Mouse (Mus musculus) cortical plate, adult 2 months (tissue): Measurements from ENCODE around the gene Kirrel3. TPM values are rescaled to one million over a fixed set of nuclear protein-coding genes. Genes with fewer than 3 reads are reported as not detected.
A peak's percentile ranks its signal among the peaks of the same experiment; 100 is the strongest.

Source experiments
- H3K27ac ChIP-seq: fragments of 200-500 bp; 2 replicates; pipeline ENCODE4 v1.5.1; 2012; ENCODE audit warnings: low read length, control low read depth, inconsistent platforms; ENCODE audit not compliant: insufficient read depth
- H3K4me1 ChIP-seq: fragments of 200-500 bp; 2 replicates; pipeline ENCODE4 v1.6.1; 2011; ENCODE audit warnings: low read length; ENCODE audit not compliant: control insufficient read depth, insufficient read depth
- H3K4me3 ChIP-seq: fragments of 200-500 bp; 2 replicates; pipeline ENCODE4 v1.5.1; 2011; ENCODE audit warnings: mild to moderate bottlenecking, low read length, control low read depth; ENCODE audit not compliant: insufficient read depth
- CTCF ChIP-seq: fragments of 200-500 bp; IDR thresholded peaks from 2 replicates; pipeline ENCODE4 v1.5.1; 2011; ENCODE audit warnings: mild to moderate bottlenecking, control low read depth, low read length; ENCODE audit not compliant: insufficient read depth; ENCODE audit errors: extremely low read depth
- POLR2A ChIP-seq: fragments of 200-500 bp; IDR thresholded peaks from 2 replicates; pipeline ENCODE4 v1.6.1; 2011; ENCODE audit warnings: mild to moderate bottlenecking, low read length, control low read depth; ENCODE audit not compliant: insufficient read depth; ENCODE audit errors: extremely low read depth
- polyA plus RNA-seq: library from polyadenylated mRNA; depleted of rRNA; stranded (reverse); fragments of >200 nt; gene quantifications from 2 replicates; pipeline ENCODE4 v1.2.3, GENCODE M21; 2012; rRNA removed

Kirrel3 gene
- polyA plus RNA-seq: 20.1 and 23.1 TPM in 2 replicates

- H3K4me3 ChIP-seq: peak within 1 kb of the TSS; percentile 54
- H3K4me1 ChIP-seq: peaks cover 5% of the 10 kb centered on the region; the same call in 1 of the 2 replicates
- TF ChIP-seq CTCF (peak; percentile 61), POLR2A (0 out of 2 replicates have a peak, but pooled peaks have one; percentile 38)
- peak within 1 kb of the TSS; percentile 48 for H3K27ac ChIP-seq
Measured at GRCm38 (mm10) chr9:34485759-34486431, at the start of gene Kirrel3. Gene Kirrel3 (plus strand): TSS chr9:34485894.

DNA sequence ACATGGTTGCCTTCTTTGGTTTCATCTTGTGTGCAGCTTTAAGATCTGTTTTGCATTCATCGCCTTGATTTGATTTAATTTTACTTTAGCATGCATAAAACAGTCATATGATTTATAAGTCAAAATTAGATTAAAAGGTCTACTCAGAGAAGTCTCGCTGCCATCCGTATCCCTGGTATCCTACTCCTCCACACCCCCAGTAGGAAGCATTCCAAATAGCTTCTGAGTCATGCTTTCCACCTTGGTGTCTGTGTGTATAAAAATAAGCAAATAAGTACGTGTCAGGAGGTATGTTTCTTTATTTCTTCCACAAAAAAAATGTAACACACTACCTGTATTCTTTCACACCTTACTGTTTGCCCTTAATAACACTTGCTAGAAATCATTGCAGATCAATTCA, 45.0 kb upstream of the Kirrel3 start:
- peaks cover 2% of the 10 kb centered on the region; the same call in 1 of the 2 replicates for H3K4me1 ChIP-seq
- H3K27ac ChIP-seq: no peak overlapping the region
- TF ChIP-seq CTCF (no peak), POLR2A (no peak)
- no peak overlapping the region for H3K4me3 ChIP-seq

- Histone ChIP-seq H3K27ac (no peak overlapping the region), H3K4me1 (peaks cover 2% of the 10 kb centered on the region; the same call in 1 of the 2 replicates), H3K4me3 (no peak overlapping the region)
- no peak for TF ChIP-seq CTCF
- TF ChIP-seq POLR2A: no peak
Measured at GRCm38 (mm10) chr9:34443950-34444349, 41.7 kb upstream of the Kirrel3 start.

DNA sequence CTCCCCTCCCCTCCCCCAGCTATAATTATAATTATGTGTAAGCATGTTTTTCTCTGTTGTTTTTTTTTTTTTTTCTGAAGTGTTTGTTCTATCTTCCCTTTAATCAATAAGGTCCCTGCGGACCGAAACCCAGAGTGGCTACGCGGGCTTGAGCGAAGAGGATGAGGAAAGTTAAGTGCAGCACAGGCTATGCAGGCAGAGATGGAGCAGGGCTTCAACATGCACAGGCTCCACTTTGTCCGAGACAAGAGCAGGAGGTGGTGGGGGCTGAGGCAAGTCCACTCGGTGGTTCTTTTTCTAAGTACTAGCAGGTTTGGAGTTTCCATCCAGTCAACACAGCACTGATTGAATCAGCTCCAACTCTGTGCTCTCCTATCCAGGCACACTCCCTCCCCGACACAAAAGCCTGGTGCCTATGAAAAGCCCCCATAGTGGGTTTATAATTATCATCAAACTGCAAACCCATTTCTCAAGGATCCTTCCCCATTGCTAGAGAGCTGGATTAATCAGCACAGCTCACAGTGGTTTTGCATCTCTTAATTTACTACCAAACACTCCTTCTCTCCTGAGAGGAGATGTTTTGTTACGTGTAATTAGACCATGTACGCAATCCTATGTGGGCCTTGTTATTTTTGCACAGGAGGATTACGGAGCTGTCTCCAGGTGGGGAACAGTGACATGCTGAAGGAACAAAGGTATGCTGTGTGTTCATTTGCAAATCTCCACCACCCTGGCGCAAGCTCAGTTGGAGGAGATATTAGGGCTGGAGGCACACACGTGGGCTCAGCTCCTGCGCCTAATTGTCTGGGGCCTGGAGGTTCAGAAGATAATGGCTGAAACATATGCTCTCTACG, 39.0 kb upstream of the Kirrel3 start:
- TF ChIP-seq POLR2A (no peak), CTCF (no peak)
- Histone ChIP-seq H3K27ac (no peak overlapping the region), H3K4me3 (no peak overlapping the region), H3K4me1 (peaks cover 2% of the 10 kb centered on the region; the same call in 1 of the 2 replicates)

GRCm38 (mm10) chr9:34447736-34448135, 38.0 kb upstream of the Kirrel3 start:
- TF ChIP-seq CTCF (no peak), POLR2A (no peak)
- Histone ChIP-seq H3K4me3 (no peak overlapping the region), H3K27ac (no peak overlapping the region), H3K4me1 (peaks cover 2% of the 10 kb centered on the region; the same call in 1 of the 2 replicates)

GRCm38 (mm10) chr9:34448467-34448866, 37.2 kb upstream of the Kirrel3 start:
- peaks cover 2% of the 10 kb centered on the region; the same call in 1 of the 2 replicates for H3K4me1 ChIP-seq

GRCm38 (mm10) chr9:34458189-34458588, 27.5 kb upstream of the Kirrel3 start:
- no peak for TF ChIP-seq CTCF
- TF ChIP-seq POLR2A: no peak
- no peak overlapping the region for H3K4me3 ChIP-seq
- no peak overlapping the region for H3K27ac ChIP-seq
- H3K4me1 ChIP-seq: no peaks in the 10 kb centered on the region

More at GRCm38 (mm10) chr9:34448467-34448866, 37.2 kb upstream of the Kirrel3 start:
- H3K27ac ChIP-seq: no peak overlapping the region
- H3K4me3 ChIP-seq: no peak overlapping the region
- no peak for TF ChIP-seq POLR2A
- TF ChIP-seq CTCF: no peak

- Histone ChIP-seq H3K4me3 (no peak overlapping the region), H3K4me1 (no peaks in the 10 kb centered on the region), H3K27ac (no peak overlapping the region)
- TF ChIP-seq CTCF (no peak), POLR2A (no peak)
Measured at GRCm38 (mm10) chr9:34459968-34460367, 25.7 kb upstream of the Kirrel3 start.

DNA sequence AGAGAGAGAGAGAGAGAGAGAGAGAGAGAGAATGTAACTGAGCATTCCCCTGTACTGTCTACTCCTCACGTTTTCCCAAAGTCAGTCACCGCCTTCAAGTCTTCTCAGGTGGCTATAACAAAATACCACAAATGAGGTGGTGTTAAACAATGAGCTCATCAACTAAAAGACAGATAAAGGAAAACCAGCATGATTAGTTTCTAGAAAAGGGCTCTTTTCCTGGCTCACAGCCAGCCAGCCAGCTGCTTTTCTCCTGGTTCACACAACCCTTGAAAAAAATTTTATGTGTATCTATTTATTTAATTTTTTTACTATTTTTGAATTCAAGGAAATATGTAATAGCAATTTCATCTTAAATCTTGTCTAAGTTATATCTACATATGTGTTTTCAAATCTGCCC, 22.0 kb upstream of the Kirrel3 start:
- Histone ChIP-seq H3K4me3 (no peak overlapping the region), H3K4me1 (no peaks in the 10 kb centered on the region), H3K27ac (no peak overlapping the region)
- TF ChIP-seq POLR2A: no peak
- TF ChIP-seq CTCF: no peak

- Histone ChIP-seq H3K4me1 (no peaks in the 10 kb centered on the region; the same call in 1 of the 2 replicates), H3K4me3 (no peak overlapping the region), H3K27ac (no peak overlapping the region)
- TF ChIP-seq POLR2A (no peak), CTCF (no peak)
Measured at GRCm38 (mm10) chr9:34466058-34466457, 19.6 kb upstream of the Kirrel3 start.
